Mouse (Mus musculus) liver, postnatal 0 days (tissue): ENCODE results near the gene Plekhg2.

Experiments used
- CTCF ChIP-seq: sonication (generic); IDR thresholded peaks from 2 replicates; pipeline ENCODE4 v1.5.1; 2016; ENCODE audit warnings: antibody characterized with exemption, low read depth
- EP300 ChIP-seq: IDR thresholded peaks from 2 replicates; pipeline ENCODE4 v1.6.1; 2016; ENCODE audit warnings: antibody characterized with exemption, low read depth, mild to moderate bottlenecking

- peak; percentile 54 for TF ChIP-seq CTCF
- TF ChIP-seq EP300, result no peak
Measured at GRCm38 (mm10) chr7:28398000-28398399, 25.6 kb upstream of the Plekhg2 start.
